Mouse (Mus musculus): Measurements from ENCODE around the gene Cdkn2d.

- TF ChIP-seq CTCF (IDR thresholded peaks at IDR 0.05; ENCODE audit: insufficient read depth, low read length) (no peak), POLR2A (IDR thresholded peaks at IDR 0.05; ENCODE audit: borderline replicate concordance, extremely low read depth, low read depth, low read length) (no peak)
These were observed 7.2 kb downstream of the Cdkn2d start for GRCm38 (mm10) chr9:21283994-21284393.

Measured in lung, adult 2 months (tissue).